Mouse (Mus musculus) midbrain, embryonic 15.5 days (tissue): ENCODE results near the gene Neb. TPM values are rescaled to one million over a fixed set of nuclear protein-coding genes. Genes with fewer than 3 reads are reported as not detected.

Experiments used
- ATAC-seq: fragments of 200-750 bp; cut with Nextera tagmentation; replicated peaks from 2 replicates; pipeline ENCODE4 v1.8.0; 2017; ENCODE audit warnings: moderate TSS enrichment
- H3K27ac ChIP-seq: fragments of 300-500 bp; sonication (generic); 2 replicates; pipeline ENCODE4 v1.5.1; 2015; ENCODE audit warnings: mild to moderate bottlenecking, inconsistent platforms
- H3K27me3 ChIP-seq: fragments of 300-500 bp; sonication (generic); replicated peaks from 2 replicates; pipeline ENCODE4 v1.6.1; 2015; ENCODE audit warnings: inconsistent platforms
- H3K36me3 ChIP-seq: fragments of 300-500 bp; sonication (generic); replicated peaks from 2 replicates; pipeline ENCODE4 v1.6.1; 2015; ENCODE audit warnings: inconsistent platforms
- H3K4me1 ChIP-seq: fragments of 300-500 bp; sonication (generic); 2 replicates; pipeline ENCODE4 v1.6.1; 2015; ENCODE audit warnings: inconsistent platforms
- H3K4me2 ChIP-seq: fragments of 300-500 bp; sonication (generic); 2 replicates; pipeline ENCODE4 v1.6.1; 2015; ENCODE audit warnings: inconsistent platforms, mild to moderate bottlenecking, moderate library complexity
- H3K4me3 ChIP-seq: fragments of 300-500 bp; sonication (generic); 2 replicates; pipeline ENCODE4 v1.5.1; 2015; ENCODE audit warnings: mild to moderate bottlenecking, inconsistent platforms
- H3K9ac ChIP-seq: fragments of 300-500 bp; sonication (generic); 2 replicates; pipeline ENCODE4 v1.6.1; 2015; ENCODE audit warnings: mild to moderate bottlenecking, inconsistent platforms
- H3K9me3 ChIP-seq: fragments of 300-500 bp; sonication (generic); 2 replicates; pipeline ENCODE4 v1.6.1; 2016; ENCODE audit warnings: inconsistent platforms
- WGBS: fragments of 180-500 bp; shearing (Covaris S2); methylation state at CpG from one replicate; pipeline ENCODE4 v1.1.7; 2015; ENCODE audit warnings: mixed read lengths; 5-methylcytosine and 5-hydroxymethylcytosine counted together
- polyA plus RNA-seq: library from polyadenylated mRNA; unstranded; fragments of >200 nt; fragmentation: Nextera tagmentation; extraction: Ambion mirVana; gene quantifications from 2 replicates; pipeline ENCODE4 v1.2.1, GENCODE M21; 2015

The Neb gene
- polyA plus RNA-seq = 0.65 and 0.72 TPM in 2 replicates

- Histone ChIP-seq H3K4me1 (no peaks in the 10 kb centered on the region), H3K4me3 (no peak within 1 kb of the TSS), H3K27ac (no peak within 1 kb of the TSS), H3K9ac (no peak within 1 kb of the TSS), H3K36me3 (no peaks in the 10 kb centered on the region), H3K4me2 (no peak within 1 kb of the TSS), H3K27me3 (no peaks in the 10 kb centered on the region), H3K9me3 (no peaks in the 10 kb centered on the region)
- WGBS = 57% methylated on average over 7 of the region's 7 CpGs
- ATAC-seq = no peak
Observed at GRCm38 (mm10) chr2:52378448-52378804, at the start of gene Neb. Neb (minus strand) TSS chr2:52378474.

- no peaks in the 10 kb centered on the region for H3K9me3 ChIP-seq
- WGBS = 90% methylated on average over 3 of the region's 3 CpGs
- H3K4me3 ChIP-seq = no peak overlapping the region
- no peak overlapping the region for H3K27ac ChIP-seq
- peaks cover 16% of the 10 kb centered on the region for H3K4me1 ChIP-seq
- H3K9ac ChIP-seq = no peak overlapping the region
- no peaks in the 10 kb centered on the region for H3K27me3 ChIP-seq
- ATAC-seq = no peak
- no peak overlapping the region for H3K4me2 ChIP-seq
- H3K36me3 ChIP-seq = no peaks in the 10 kb centered on the region
Observed at GRCm38 (mm10) chr2:52427383-52427782, 49.1 kb upstream of the Neb start.

DNA sequence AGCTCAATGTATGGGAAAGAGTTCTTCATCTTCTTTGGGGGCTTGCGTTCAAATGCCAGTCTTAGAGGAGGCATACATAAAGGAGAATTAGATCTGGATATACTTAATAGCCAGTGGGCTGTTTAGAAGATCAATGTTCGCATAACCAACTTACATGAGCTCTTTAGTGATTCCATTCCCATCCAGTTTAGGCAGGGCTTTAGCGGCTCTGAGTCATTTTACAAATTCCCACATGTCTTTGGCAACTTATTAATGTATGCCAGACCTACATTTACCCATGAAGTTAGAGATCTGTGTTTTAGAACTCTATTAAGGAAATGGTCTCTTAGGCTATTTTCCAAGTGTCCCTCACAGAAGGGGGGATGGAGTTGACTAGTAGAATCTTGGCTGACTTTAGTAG is 47.8 kb upstream of the Neb start:
- ATAC-seq = no peak
- no peak overlapping the region for H3K4me3 ChIP-seq
- no peak overlapping the region for H3K27ac ChIP-seq
- no peaks in the 10 kb centered on the region for H3K9me3 ChIP-seq
- H3K27me3 ChIP-seq = no peaks in the 10 kb centered on the region
- no peaks in the 10 kb centered on the region for H3K36me3 ChIP-seq
- 0 out of 2 replicates have a peak overlapping the region, but pooled peaks have one; percentile 72 for H3K4me2 ChIP-seq
- no peak overlapping the region for H3K9ac ChIP-seq
- H3K4me1 ChIP-seq = peaks cover 29% of the 10 kb centered on the region
- 89% methylated on average over 3 of the region's 3 CpGs for WGBS

DNA sequence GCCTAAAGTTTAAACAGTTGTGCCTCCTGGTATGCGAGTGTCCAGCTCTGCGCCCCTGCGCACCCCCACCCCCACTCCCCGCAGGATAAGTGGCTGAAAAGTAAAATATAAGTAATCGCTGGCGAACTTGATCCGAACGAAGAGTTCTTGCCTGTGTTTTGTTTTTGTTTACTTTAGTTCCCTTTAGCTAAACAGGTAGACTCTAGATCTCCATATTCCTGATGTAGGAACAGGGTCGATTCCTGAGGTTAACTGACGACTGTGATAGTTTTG is 47.2 kb upstream of the Neb start:
- H3K27ac ChIP-seq = peak overlapping the region; percentile 66; the same call in 1 of the 2 replicates

DNA sequence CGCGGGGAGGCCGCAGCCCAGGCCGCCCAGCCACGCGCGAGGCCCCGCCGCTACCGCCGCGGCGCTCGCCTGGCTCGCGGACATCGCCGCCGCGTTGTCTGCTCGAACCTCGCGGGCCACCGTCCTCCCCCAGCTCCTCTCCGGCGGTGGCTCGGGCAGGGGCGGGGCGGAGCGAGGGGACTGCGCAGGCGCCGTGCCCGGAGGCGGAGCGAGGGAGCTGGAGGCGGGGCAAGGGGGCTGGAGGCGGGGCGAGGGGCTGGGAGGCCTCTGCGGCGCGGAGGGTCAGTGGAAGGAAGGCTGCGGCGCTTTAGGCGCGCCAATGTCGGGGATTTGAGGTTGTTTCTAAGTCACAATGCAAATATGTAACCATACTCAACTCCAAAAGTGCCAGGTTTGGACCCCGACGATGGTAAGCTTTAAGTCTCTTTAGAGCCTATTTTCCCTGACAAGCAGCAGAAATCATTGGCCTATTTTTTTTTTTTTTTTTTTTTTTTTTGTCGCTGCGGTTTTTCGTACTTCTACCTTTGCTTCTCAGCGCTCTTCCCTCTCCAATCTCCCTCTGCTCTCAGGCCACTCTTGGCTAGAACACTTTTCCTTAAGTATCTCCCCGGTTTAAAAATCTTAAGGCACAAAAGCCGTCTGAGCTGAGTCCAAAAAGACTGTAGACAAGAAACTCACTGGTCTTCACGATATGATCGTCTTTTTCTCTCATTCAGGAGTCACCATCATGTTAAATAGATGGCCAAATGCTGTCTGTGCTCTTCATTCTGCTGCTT is 46.7 kb upstream of the Neb start, which contains the start of gene Arl5a:
Gene Arl5a (minus strand): TSS at position 155 of the 776 bp plus-strand sequence.
- H3K27ac ChIP-seq = peak within 1 kb of the TSS; percentile 82
- H3K36me3 ChIP-seq = no peaks in the 10 kb centered on the region
- peak within 1 kb of the TSS; percentile 62 for H3K4me3 ChIP-seq
- ATAC-seq = peak; percentile 95
- H3K9me3 ChIP-seq = no peaks in the 10 kb centered on the region
- H3K27me3 ChIP-seq = no peaks in the 10 kb centered on the region
- H3K4me2 ChIP-seq = peak within 1 kb of the TSS; percentile 72
- H3K9ac ChIP-seq = peak within 1 kb of the TSS; percentile 77
- peaks cover 33% of the 10 kb centered on the region for H3K4me1 ChIP-seq
- whole genome bisulfite sequencing = under 1% methylated on average over 55 of the region's 57 CpGs

More for the DNA sequence above, 47.2 kb upstream of the Neb start:
- H3K4me3 ChIP-seq = peak overlapping the region; percentile 62
- H3K9ac ChIP-seq = peak overlapping the region; percentile 77
- H3K4me2 ChIP-seq = peak overlapping the region; percentile 72
- WGBS = 24% methylated on average over 10 of the region's 10 CpGs
- peaks cover 33% of the 10 kb centered on the region for H3K4me1 ChIP-seq
- no peaks in the 10 kb centered on the region for H3K36me3 ChIP-seq
- H3K27me3 ChIP-seq = no peaks in the 10 kb centered on the region
- H3K9me3 ChIP-seq = no peaks in the 10 kb centered on the region
- ATAC-seq = peak; percentile 30; the same call in 1 of the 2 replicates

DNA sequence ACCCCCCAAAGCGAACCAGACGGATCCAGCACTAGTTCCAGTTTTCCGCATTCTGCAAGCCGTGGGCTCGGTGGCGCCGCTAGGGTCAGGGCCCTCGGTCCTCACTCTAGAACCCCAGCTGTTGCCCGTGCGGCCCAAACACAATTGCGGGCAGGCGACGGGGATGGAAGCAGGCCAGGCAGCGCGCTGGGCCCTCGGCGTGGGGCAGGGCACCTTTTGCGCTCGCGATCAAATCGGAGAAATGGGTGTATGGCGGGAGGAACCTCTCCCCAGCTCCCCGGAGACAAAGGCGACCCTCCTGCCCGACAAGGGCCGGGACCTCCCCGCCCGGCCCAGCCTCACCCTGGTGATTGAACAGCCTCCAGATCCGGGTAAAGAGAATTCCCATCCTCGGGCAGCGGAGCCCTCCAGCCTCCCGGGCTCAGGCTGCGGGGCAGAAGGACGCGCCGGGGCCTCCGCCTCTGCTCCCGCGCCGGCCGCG is 46.0 kb upstream of the Neb start:
- Histone ChIP-seq H3K4me2 (peak overlapping the region; percentile 72), H3K9me3 (no peaks in the 10 kb centered on the region), H3K9ac (peak overlapping the region; percentile 77), H3K4me1 (peaks cover 33% of the 10 kb centered on the region), H3K27me3 (no peaks in the 10 kb centered on the region), H3K27ac (peak overlapping the region; percentile 82), H3K4me3 (peak overlapping the region; percentile 62), H3K36me3 (no peaks in the 10 kb centered on the region)
- WGBS = under 1% methylated on average over 42 of the region's 42 CpGs
- peak; percentile 90 for ATAC-seq

DNA sequence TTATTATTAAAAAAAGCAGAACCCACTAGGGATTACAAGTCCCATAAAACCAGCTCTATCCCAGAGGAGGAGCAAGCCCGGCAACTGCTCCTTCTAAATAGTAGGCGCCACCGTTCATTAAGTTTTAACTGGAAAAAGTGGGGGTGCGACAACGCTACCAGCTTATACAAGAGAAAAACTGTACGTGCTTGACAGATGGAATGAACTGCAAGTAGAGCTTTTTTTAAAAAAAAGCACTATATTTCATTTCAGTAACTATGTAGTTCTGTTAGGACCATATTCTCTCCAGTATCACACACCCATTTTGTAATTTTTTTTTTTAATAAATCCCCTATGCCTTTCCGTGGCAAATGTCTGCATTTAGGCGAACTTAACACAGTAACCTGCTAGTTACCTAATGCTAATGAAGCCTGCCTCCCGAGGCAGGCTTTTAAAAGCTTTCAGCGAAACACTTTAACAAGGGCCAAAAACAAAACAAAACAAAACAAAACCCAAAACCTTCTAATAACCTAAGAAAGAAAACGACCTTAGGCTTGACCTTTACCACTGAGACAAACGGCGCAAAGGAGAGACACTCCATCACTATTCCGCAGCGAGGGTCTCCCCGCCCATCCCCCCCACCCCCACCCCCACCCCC is 45.5 kb upstream of the Neb start:
- peak overlapping the region; percentile 62 for H3K4me3 ChIP-seq
- no peak overlapping the region for H3K27ac ChIP-seq
- H3K4me1 ChIP-seq = peaks cover 33% of the 10 kb centered on the region
- no peaks in the 10 kb centered on the region for H3K27me3 ChIP-seq
- no peak for ATAC-seq
- 3% methylated on average over 16 of the region's 16 CpGs for WGBS
- H3K36me3 ChIP-seq = no peaks in the 10 kb centered on the region
- H3K9me3 ChIP-seq = no peaks in the 10 kb centered on the region
- peak overlapping the region; percentile 77 for H3K9ac ChIP-seq
- H3K4me2 ChIP-seq = peak overlapping the region; percentile 72

DNA sequence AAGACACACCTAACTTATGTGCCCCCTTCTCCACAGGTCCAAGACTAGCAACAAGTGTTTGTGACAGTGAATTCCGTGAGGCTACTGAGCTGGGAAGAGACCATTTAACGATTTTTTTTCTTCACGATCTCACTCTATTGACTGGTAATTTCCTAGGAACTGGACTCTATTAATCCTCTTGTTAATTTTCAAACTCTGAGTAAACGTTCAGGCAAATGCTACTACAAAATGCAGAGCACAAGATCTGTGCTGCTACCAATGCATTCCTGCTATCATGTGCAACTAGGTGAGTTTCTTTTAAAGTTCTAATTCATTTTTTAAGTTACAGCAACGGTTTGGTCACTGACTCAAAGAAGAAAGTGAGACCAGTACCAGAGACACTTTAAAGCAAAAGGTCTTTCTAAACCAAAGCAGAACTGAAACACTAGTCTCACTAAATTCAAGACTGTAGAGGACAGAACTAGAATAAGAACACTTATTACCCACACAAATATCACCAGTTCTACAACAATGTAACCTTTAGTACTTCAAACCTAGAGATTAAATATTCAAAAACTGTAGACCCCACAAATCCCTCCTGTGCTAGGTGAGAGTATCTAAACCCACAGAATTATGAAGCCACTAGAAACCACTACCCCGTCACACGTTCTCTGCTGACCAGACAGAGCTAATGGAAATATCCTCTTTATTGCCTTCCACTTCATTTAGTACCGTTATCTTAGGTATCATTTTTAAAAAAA is 44.8 kb upstream of the Neb start:
- peak overlapping the region; percentile 72 for H3K4me2 ChIP-seq
- H3K36me3 ChIP-seq = no peaks in the 10 kb centered on the region
- peaks cover 33% of the 10 kb centered on the region for H3K4me1 ChIP-seq
- ATAC-seq = no peak
- H3K9ac ChIP-seq = peak overlapping the region; percentile 77
- no peaks in the 10 kb centered on the region for H3K9me3 ChIP-seq
- H3K27ac ChIP-seq = no peak overlapping the region
- WGBS = 53% methylated on average over 8 of the region's 8 CpGs
- H3K27me3 ChIP-seq = no peaks in the 10 kb centered on the region
- H3K4me3 ChIP-seq = peak overlapping the region; percentile 62

DNA sequence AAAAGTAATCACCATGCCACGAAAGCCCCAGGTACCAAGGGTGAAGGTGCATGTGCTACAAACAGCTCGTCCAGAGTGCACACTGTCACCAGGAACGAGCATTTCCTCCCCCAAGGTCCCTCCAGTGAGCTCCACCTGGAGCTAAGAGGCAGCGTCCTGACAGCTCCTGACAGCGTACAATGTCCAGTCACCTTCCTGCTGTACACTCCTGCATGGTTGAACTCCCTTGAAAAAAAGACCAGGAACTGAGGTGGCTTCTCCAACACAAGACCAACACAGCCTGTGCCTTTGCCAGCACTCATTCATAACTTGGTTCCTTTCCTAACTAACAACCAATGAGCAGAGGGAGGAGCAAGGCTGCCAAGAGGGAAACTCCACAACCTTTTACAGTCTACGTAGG is 42.9 kb upstream of the Neb start:
- H3K27ac ChIP-seq = no peak overlapping the region
- H3K27me3 ChIP-seq = no peaks in the 10 kb centered on the region
- no peak for ATAC-seq
- H3K36me3 ChIP-seq = peaks cover 4% of the 10 kb centered on the region; the same call in 1 of the 2 replicates
- no peaks in the 10 kb centered on the region for H3K9me3 ChIP-seq
- H3K4me3 ChIP-seq = no peak overlapping the region
- no peak overlapping the region for H3K9ac ChIP-seq
- no peak overlapping the region for H3K4me2 ChIP-seq
- 63% methylated on average over 6 of the region's 6 CpGs for WGBS
- peaks cover 33% of the 10 kb centered on the region for H3K4me1 ChIP-seq

DNA sequence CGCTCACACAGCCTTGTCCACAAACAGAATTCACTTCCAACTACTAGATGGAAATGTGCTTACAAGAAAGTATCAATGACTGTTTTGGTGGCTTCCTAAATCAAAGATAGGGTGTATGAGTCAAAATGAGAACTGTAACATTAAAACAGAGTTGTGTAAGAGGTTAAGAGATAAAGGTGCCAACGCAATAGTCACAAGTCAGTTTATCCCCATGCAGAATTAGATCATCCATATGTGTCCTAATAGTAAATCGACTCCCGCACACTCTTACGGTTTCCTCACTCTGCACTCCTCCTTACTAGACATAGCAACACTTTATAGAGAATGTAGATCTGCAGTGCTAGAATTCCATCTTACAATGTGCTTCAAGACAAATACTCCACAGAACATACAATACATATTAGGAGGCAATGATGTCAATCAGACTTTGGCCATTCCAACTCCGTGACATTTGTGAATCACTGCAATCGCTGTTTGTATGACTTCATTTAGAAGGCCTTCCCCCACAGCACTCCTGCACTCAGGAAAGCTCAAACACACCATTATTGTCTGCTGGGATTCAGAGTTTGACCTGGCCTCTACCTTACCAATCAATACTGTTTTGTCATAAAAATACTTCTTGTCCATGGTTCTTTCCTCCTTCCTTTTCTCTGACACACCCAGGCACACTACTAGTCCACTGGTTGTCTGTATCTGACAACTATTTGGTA is 41.9 kb upstream of the Neb start:
- Histone ChIP-seq H3K27ac (no peak overlapping the region), H3K9me3 (peaks cover 3% of the 10 kb centered on the region; the same call in 1 of the 2 replicates), H3K36me3 (peaks cover 13% of the 10 kb centered on the region), H3K9ac (no peak overlapping the region), H3K4me2 (no peak overlapping the region), H3K27me3 (no peaks in the 10 kb centered on the region), H3K4me1 (peaks cover 29% of the 10 kb centered on the region), H3K4me3 (no peak overlapping the region)
- 93% methylated on average over 7 of the region's 7 CpGs for WGBS
- ATAC-seq = no peak

DNA sequence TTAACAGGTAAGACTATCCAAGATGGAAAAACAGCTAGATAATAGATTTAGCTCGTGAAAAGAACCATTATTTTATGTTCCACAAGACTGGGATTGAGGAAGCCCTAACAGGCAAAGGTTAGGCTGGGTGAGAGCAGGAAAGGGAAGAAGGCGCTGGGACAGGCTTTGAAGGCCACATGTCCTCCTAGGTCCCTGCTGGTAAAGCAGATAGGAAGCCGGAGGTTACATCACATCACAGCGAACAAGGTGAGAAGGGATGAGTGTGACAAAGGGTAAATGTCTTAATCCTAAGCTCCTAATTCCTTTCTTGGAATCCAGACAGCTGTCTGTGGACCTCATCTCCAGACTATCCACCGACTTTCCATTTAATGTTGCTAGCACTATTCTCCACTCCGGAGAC is 41.0 kb upstream of the Neb start:
- no peak overlapping the region for H3K27ac ChIP-seq
- ATAC-seq = no peak
- WGBS = 87% methylated on average over 6 of the region's 6 CpGs

More for the DNA sequence above, 41.0 kb upstream of the Neb start:
- Histone ChIP-seq H3K9me3 (peaks cover 3% of the 10 kb centered on the region; the same call in 1 of the 2 replicates), H3K4me2 (no peak overlapping the region), H3K27me3 (no peaks in the 10 kb centered on the region), H3K36me3 (peaks cover 14% of the 10 kb centered on the region), H3K4me3 (no peak overlapping the region), H3K4me1 (peaks cover 29% of the 10 kb centered on the region), H3K9ac (no peak overlapping the region)
